Mouse (Mus musculus): Measurements from ENCODE around the gene 1700029P11Rik.

DNA sequence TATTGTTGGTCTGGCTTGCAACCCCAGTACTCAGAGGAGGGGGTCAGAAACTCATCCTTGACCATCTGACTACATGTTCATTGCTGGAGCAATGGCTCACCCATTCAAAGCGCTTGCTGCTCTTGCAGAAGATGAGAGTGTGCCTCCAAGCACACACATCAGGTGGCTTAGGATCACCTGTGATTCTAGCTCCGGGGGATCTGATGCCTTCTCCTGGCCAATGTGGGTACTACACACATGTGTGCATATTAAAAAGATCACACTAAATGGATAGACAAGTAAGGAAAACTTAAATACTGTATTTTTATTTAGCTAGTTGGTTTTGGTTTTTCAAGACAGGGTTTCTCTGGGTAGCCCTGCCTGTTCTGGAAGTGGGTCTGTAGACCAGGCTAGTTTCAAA lies 39.3 kb upstream of the 1700029P11Rik start:
- TF ChIP-seq CTCF (IDR thresholded peaks at IDR 0.05; ENCODE audit: control insufficient read depth, insufficient read depth, insufficient replicate concordance, low read depth, low read length) (no peak), POLR2A (IDR thresholded peaks at IDR 0.05; ENCODE audit: control insufficient read depth, low read depth, low read length) (no peak)

Measured in testis, adult 2 months (tissue).